Mouse (Mus musculus) mouse embryonic stem cell (cell line): Measurements from ENCODE around the gene Trf.

ENCODE experiments used
- in situ Hi-C, 2 experiments: fragments of 300-500 bp; cut with MboI; formaldehyde crosslinking; loops; 1 replicate in 1 of 2; 3 replicates in 1 of 2; pipeline ENCODE4 v1.14.3; 2019 to 2020; ENCODE audit warnings: low sequenced_read_pairs in 2 of 2, low pct_unique_long_range_greater_than_20kb in 1 of 2, mixed read lengths in 1 of 2; ENCODE audit not compliant: unreplicated experiment in 1 of 2

Gene Trf

GRCm38 (mm10) chr9:103230151-103230951, at the start of gene Trf, which contains the start of gene Gm20425:
Gene Trf (minus strand): TSS chr9:103230444.
Gene Gm20425 (minus strand): TSS chr9:103230307.
- in situ Hi-C loops = no loop called here

GRCm38 (mm10) chr9:103276876-103277275, 46.6 kb upstream of the Trf start:
- in situ Hi-C loops = no loop called here

GRCm38 (mm10) chr9:103275676-103276075, 45.4 kb upstream of the Trf start:
- in situ Hi-C loops = no loop called here

- in situ Hi-C loops = no loop called here
These were observed 44.6 kb upstream of the Trf start for GRCm38 (mm10) chr9:103274819-103275218.

- in situ Hi-C loops = no loop called here
These were observed 40.9 kb upstream of the Trf start for GRCm38 (mm10) chr9:103271104-103271503.

- in situ Hi-C loops = no loop called here
These were observed 35.5 kb upstream of the Trf start for GRCm38 (mm10) chr9:103265778-103266177.

GRCm38 (mm10) chr9:103252906-103253305, 22.7 kb upstream of the Trf start:
- in situ Hi-C loops = no loop called here

- in situ Hi-C loops = no loop called here
These were observed 18.4 kb upstream of the Trf start for GRCm38 (mm10) chr9:103248618-103249017.

- in situ Hi-C loops = no loop called here
These were observed 16.4 kb upstream of the Trf start for GRCm38 (mm10) chr9:103246526-103247168.

GRCm38 (mm10) chr9:103243640-103244039, 13.4 kb upstream of the Trf start:
- in situ Hi-C loops = no loop called here

- in situ Hi-C loops = no loop called here
These were observed 11.0 kb upstream of the Trf start for GRCm38 (mm10) chr9:103241206-103241605.

GRCm38 (mm10) chr9:103239471-103239870, 9.2 kb upstream of the Trf start:
- in situ Hi-C loops = no loop called here

GRCm38 (mm10) chr9:103234565-103235165, 4.4 kb upstream of the Trf start:
- in situ Hi-C loops = no loop called here

- in situ Hi-C loops = no loop called here
These were observed 3.8 kb upstream of the Trf start for GRCm38 (mm10) chr9:103234059-103234458.

- in situ Hi-C loops = no loop called here
These were observed 2.8 kb upstream of the Trf start for GRCm38 (mm10) chr9:103233006-103233395.

GRCm38 (mm10) chr9:103232232-103233005, 2.2 kb upstream of the Trf start:
- in situ Hi-C loops = no loop called here

GRCm38 (mm10) chr9:103229037-103229867, 992 bp downstream of the Trf start:
- in situ Hi-C loops = loop anchor here (5.0 to 10.0 kb wide), 2 partner anchors 63 to 76 kb away; partner anchors contain the start of genes 1300017J02Rik (in 1 of the 2) and Topbp1 (in 1 of the 2)
